Comparison of ENCODE assay signal across 8 mouse cellular contexts in genomic region chr13:8995990-8996786, GRCm38 (mm10). TPM values are rescaled to one million over a fixed set of nuclear protein-coding genes. Genes with fewer than 3 reads are reported as not detected.
DNase-seq lines count a peak whose midpoint lies in the region; ATAC-seq lines count a peak whose summit lies in the region.

Gene Gtpbp4 (minus strand): TSS chr13:8996083.

- H3K9ac ChIP-seq in forebrain, embryonic 14.5 days (ENCODE audit: low read length), result peak within 1 kb of the TSS; percentile 88
- H3K9ac ChIP-seq in neural tube, embryonic 15.5 days (replicated peaks), result peak within 1 kb of the TSS; percentile 86

- peak; percentile 98 for DNase-seq in ES-CJ7 (ENCODE audit: low read depth, low spot score)
- DNase-seq in cerebellum, adult 11 months, result peak; percentile 96
- DNase-seq in forebrain, embryonic 14.5 days (ENCODE audit: low spot score), result peak; percentile 99
- peak; percentile 96 to 97 for DNase-seq in heart, postnatal 14 days
- peak; percentile 97 for DNase-seq in layer of hippocampus, adult 11-12 months (ENCODE audit: low spot score)
- peak; percentile 97 for DNase-seq in lung, adult 18-20 months
- DNase-seq in testis, postnatal 14 days (ENCODE audit: low spot score), result peak; percentile 94

- under 1% methylated on average over 51 of the region's 51 CpGs for WGBS in forebrain, embryonic 14.5 days
- under 1% methylated on average over 51 of the region's 51 CpGs for WGBS in neural tube, embryonic 15.5 days

- peak within 1 kb of the TSS; percentile 96 for H3K4me3 ChIP-seq in forebrain, embryonic 14.5 days (ENCODE audit: low read depth, low read length)
- H3K4me3 ChIP-seq in neural tube, embryonic 15.5 days (replicated peaks), result peak within 1 kb of the TSS; percentile 87

- peak within 1 kb of the TSS; percentile 52 for H3K27ac ChIP-seq in forebrain, embryonic 14.5 days (ENCODE audit: low read depth, low read length)
- H3K27ac ChIP-seq in neural tube, embryonic 15.5 days (replicated peaks), result peak within 1 kb of the TSS; percentile 89

- peak; percentile 98 for ATAC-seq in forebrain, embryonic 14.5 days
- peak; percentile 99 for ATAC-seq in neural tube, embryonic 15.5 days (ENCODE audit: low FRiP score)

- intact Hi-C loops in heart, postnatal 14 days (cut with DNase I), result loop anchor here (5.0 to 10.0 kb wide), 2 partner anchors 96 to 111 kb away; partner anchors contain the start of genes Idi1 and Larp4b

- H3K4me2 ChIP-seq in forebrain, embryonic 14.5 days (ENCODE audit: low read length), result peak within 1 kb of the TSS; percentile 89
- H3K4me2 ChIP-seq in neural tube, embryonic 15.5 days, result peak within 1 kb of the TSS; percentile 90

- peaks cover 10% of the 10 kb centered on the region; the same call in 1 of the 2 replicates for H3K4me1 ChIP-seq in forebrain, embryonic 14.5 days (ENCODE audit: control insufficient read depth, insufficient read depth, low read length)
- peaks cover 16% of the 10 kb centered on the region for H3K4me1 ChIP-seq in neural tube, embryonic 15.5 days

- no peaks in the 10 kb centered on the region for H3K27me3 ChIP-seq in forebrain, embryonic 14.5 days (replicated peaks; ENCODE audit: control insufficient read depth, insufficient read depth, low read length)
- no peaks in the 10 kb centered on the region for H3K27me3 ChIP-seq in neural tube, embryonic 15.5 days (replicated peaks)

- H3K9me3 ChIP-seq in forebrain, embryonic 14.5 days (replicated peaks; ENCODE audit: control insufficient read depth, low read length), result no peaks in the 10 kb centered on the region
- H3K9me3 ChIP-seq in neural tube, embryonic 15.5 days (replicated peaks), result no peaks in the 10 kb centered on the region

- H3K36me3 ChIP-seq in forebrain, embryonic 14.5 days (ENCODE audit: control insufficient read depth, insufficient read depth, low read length), result peaks cover 4% of the 10 kb centered on the region
- peaks cover 1% of the 10 kb centered on the region; the same call in 1 of the 2 replicates for H3K36me3 ChIP-seq in neural tube, embryonic 15.5 days

RNA-seq across cellular contexts. Expression of gene Gtpbp4, which starts in this region (rescaled TPM):
- polyA plus RNA-seq in forebrain, embryonic 14.5 days (2014; fragmentation: Nextera tagmentation; extraction: Ambion mirVana), result 80.3 and 86.4 TPM in 2 replicates
- 10 to 100 TPM; 31.7 to 33.9 TPM for total RNA-seq in heart, postnatal 14 days (2021)
- 60.0 and 67.8 TPM in 2 replicates for polyA plus RNA-seq in neural tube, embryonic 15.5 days (2015; fragmentation: Nextera tagmentation; extraction: Ambion mirVana)

Comparison
In these comparisons a context has a peak if more than half of its experiments do, and no peak if none do; other contexts are left out.
1. Peak in every context shown above with its lines: DNase-seq, ATAC-seq, H3K4me3 ChIP-seq and H3K27ac ChIP-seq.